Mouse (Mus musculus) heart, embryonic 16.5 days (tissue): Measurements from ENCODE around the gene Opa3. TPM values are rescaled to one million over a fixed set of nuclear protein-coding genes. Genes with fewer than 3 reads are reported as not detected.

ENCODE experiments used
- ATAC-seq: fragments of 200-750 bp; cut with Nextera tagmentation; replicated peaks from 2 replicates; pipeline ENCODE4 v1.8.0; 2017; ENCODE audit warnings: moderate number of reproducible peaks; ENCODE audit not compliant: insufficient read depth, low FRiP score; ENCODE audit errors: extremely low read depth
- H3K27ac ChIP-seq: fragments of 300-500 bp; sonication (generic); 2 replicates; pipeline ENCODE4 v1.5.1; 2014; ENCODE audit warnings: mild to moderate bottlenecking, low read length, control low read depth, moderate library complexity
- H3K27me3 ChIP-seq: fragments of 300-500 bp; sonication (generic); 2 replicates; pipeline ENCODE4 v1.6.1; 2014; ENCODE audit warnings: low read length, mixed read lengths; ENCODE audit not compliant: control insufficient read depth, insufficient read depth
- H3K36me3 ChIP-seq: fragments of 300-500 bp; sonication (generic); 2 replicates; pipeline ENCODE4 v1.6.1; 2014; ENCODE audit not compliant: control insufficient read depth, insufficient read depth
- H3K4me1 ChIP-seq: fragments of 300-500 bp; sonication (generic); 2 replicates; pipeline ENCODE4 v1.6.1; 2014; ENCODE audit warnings: low read length, mixed read lengths; ENCODE audit not compliant: control insufficient read depth, insufficient read depth
- H3K4me2 ChIP-seq: fragments of 300-500 bp; sonication (generic); 2 replicates; pipeline ENCODE4 v1.6.1; 2014; ENCODE audit warnings: low read depth, mild to moderate bottlenecking, control low read depth, low read length
- H3K4me3 ChIP-seq: fragments of 300-500 bp; sonication (generic); 2 replicates; pipeline ENCODE4 v1.5.1; 2014; ENCODE audit warnings: mild to moderate bottlenecking, control low read depth, low read length
- H3K9ac ChIP-seq: fragments of 300-500 bp; sonication (generic); 2 replicates; pipeline ENCODE4 v1.6.1; 2014; ENCODE audit warnings: low read length, control low read depth
- H3K9me3 ChIP-seq: fragments of 300-500 bp; sonication (generic); replicated peaks from 2 replicates; pipeline ENCODE4 v1.6.1; 2016; ENCODE audit warnings: low read length; ENCODE audit not compliant: control insufficient read depth
- WGBS: fragments of 180-500 bp; shearing (Covaris S2); extraction: QIAGEN DNeasy Blood & Tissue Kit; methylation state at CpG from one replicate; pipeline ENCODE4 v1.1.7; 2014; 5-methylcytosine and 5-hydroxymethylcytosine counted together
- polyA plus RNA-seq: library from polyadenylated mRNA; unstranded; fragments of >200 nt; fragmentation: Nextera tagmentation; extraction: Ambion mirVana; gene quantifications from 2 replicates; pipeline ENCODE4 v1.2.1, GENCODE M21; 2015

Gene Opa3
- polyA plus RNA-seq, 1 experiment from 2014 or later = 40.4 TPM

DNA sequence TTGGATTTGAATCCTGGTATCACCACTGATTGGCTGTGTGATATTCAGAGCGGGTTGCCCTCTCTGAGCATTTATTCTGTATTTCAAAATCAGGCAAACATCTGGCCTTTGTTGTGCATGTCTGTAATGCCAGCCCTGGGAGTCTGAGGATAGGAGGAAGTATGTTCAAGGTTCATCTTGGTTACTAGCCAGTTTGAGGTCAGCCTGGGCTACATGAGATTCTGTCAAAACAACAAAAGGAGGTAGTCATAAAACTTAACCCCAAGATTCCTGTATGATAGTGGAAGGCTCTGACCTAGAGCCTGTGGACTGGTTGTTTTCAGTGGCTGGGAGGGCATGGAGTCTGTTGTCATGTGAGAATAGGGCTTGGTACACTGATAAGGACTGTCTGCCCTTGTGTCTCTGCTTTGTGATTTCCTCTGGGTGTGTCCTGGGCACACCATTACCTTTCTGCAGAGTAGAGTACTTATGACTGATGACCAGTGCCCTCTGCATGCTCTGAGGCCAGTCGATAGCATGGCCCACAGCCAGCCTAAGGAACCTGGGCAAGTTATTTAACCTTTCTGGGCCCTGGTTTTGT is 7.0 kb downstream of the Opa3 start:
- ATAC-seq = no peak
- 0 out of 2 replicates have a peak overlapping the region, but pooled peaks have one; percentile 26 for H3K9ac ChIP-seq
- H3K9me3 ChIP-seq = no peaks in the 10 kb centered on the region
- no peaks in the 10 kb centered on the region for H3K36me3 ChIP-seq
- no peak overlapping the region for H3K4me3 ChIP-seq
- H3K27me3 ChIP-seq = no peaks in the 10 kb centered on the region
- 61% methylated on average over 2 of the region's 2 CpGs for WGBS
- peak overlapping the region; percentile 84 for H3K27ac ChIP-seq
- no peak overlapping the region for H3K4me2 ChIP-seq
- H3K4me1 ChIP-seq = peaks cover 51% of the 10 kb centered on the region

DNA sequence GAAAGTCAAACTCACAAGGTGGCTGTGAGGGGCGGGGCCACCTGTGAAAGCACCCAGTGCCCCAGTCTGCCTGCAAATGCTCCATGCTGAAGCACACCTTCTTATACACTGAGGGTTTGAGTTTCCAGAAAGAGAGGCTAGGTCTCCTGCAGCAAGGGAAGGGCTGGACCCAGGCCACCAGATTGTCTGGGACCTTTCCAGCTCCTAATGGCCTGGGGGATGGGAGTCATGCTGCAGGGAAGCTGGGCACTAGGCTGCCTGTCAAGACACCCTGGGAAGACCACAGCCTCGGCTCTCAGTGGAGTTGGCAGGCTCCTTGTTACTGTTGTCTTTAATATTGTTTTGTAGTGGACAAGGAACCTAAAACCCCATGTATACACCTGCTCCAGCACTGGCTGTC is 8.3 kb downstream of the Opa3 start:
- H3K4me2 ChIP-seq = peak overlapping the region; percentile 16; the same call in 1 of the 2 replicates
- H3K36me3 ChIP-seq = no peaks in the 10 kb centered on the region
- no peak overlapping the region for H3K4me3 ChIP-seq
- ATAC-seq = no peak
- no peaks in the 10 kb centered on the region for H3K27me3 ChIP-seq
- H3K27ac ChIP-seq = peak overlapping the region; percentile 84
- H3K9ac ChIP-seq = peak overlapping the region; percentile 34
- H3K4me1 ChIP-seq = peaks cover 51% of the 10 kb centered on the region
- no peaks in the 10 kb centered on the region for H3K9me3 ChIP-seq
- 49% methylated on average over 2 of the region's 2 CpGs for WGBS

DNA sequence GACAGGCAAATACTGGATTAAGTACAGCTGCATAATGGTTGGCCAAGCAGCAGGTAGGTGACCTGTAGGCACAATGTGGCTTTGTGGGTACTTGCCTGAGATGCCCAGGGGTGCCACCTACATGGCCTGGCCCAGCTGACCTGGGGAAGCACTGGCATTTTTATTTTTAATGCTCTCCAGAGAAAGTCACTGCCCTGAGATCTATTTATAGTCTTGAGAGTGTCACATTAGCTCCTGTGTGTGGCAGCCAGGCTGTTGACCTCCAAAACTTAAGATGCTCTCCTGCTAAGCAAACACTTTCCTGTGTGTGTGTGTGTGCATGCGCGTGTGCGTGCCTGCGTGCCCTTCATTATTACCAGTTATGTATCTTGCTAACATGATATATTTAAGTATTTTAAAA is 10.2 kb downstream of the Opa3 start:
- no peaks in the 10 kb centered on the region for H3K36me3 ChIP-seq
- H3K9me3 ChIP-seq = no peaks in the 10 kb centered on the region
- peak overlapping the region; percentile 41; the same call in 1 of the 2 replicates for H3K4me2 ChIP-seq
- peak overlapping the region; percentile 50 for H3K9ac ChIP-seq
- 0 out of 2 replicates have a peak, but pooled peaks have one; percentile 30 for ATAC-seq
- peaks cover 45% of the 10 kb centered on the region for H3K4me1 ChIP-seq
- H3K27ac ChIP-seq = peak overlapping the region; percentile 94
- 57% methylated on average over 4 of the region's 4 CpGs for WGBS
- H3K4me3 ChIP-seq = no peak overlapping the region
- no peaks in the 10 kb centered on the region for H3K27me3 ChIP-seq

DNA sequence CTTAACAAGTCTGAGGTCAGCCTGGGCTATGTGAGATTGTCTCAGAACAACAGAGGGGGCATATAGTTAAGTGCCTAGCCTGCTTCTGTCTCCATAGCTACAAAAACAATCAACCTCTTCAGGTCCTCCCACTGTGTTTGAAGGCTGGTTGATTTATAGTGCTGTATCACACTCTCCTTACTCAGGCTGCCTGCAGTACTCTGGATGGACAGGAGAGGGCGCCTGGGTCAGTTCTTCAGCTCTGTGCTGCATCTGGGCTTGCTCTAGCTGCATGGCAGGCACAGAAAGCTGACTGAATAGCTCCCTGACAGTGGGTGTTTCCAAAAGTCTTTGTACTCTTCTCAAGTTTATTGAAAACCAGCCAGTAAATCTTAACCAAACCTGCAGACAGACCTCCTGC is 11.3 kb downstream of the Opa3 start:
- H3K4me1 ChIP-seq = peaks cover 45% of the 10 kb centered on the region
- H3K36me3 ChIP-seq = no peaks in the 10 kb centered on the region
- no peak overlapping the region for H3K4me2 ChIP-seq
- peak overlapping the region; percentile 94 for H3K27ac ChIP-seq
- peak; percentile 76 for ATAC-seq
- H3K9ac ChIP-seq = peak overlapping the region; percentile 21; the same call in 1 of the 2 replicates
- H3K4me3 ChIP-seq = no peak overlapping the region
- 0% methylated on average over 1 of the region's 1 CpGs for WGBS
- H3K27me3 ChIP-seq = no peaks in the 10 kb centered on the region
- H3K9me3 ChIP-seq = no peaks in the 10 kb centered on the region

DNA sequence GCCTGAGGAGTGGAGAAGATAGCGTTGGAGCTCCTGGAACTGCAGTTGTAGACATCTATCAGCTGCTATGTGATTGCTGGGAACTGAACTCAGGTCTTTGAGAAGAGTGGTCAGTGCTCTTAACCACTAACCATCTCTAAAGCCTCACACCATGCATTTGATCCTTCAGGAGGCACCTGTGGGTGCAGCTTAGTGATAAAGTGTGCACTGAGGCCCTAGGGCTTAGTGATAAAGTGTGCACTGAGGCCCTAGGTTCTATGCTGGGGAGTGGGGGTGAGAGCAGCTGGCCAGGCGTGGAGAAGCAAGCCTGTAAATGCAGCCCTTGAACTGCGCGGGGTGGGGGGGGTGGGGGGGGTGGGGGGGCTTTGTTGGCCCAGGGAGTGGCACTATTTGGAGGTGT is 11.9 kb downstream of the Opa3 start:
- 0 out of 2 replicates have a peak overlapping the region, but pooled peaks have one; percentile 19 for H3K27ac ChIP-seq
- ATAC-seq = no peak
- no peaks in the 10 kb centered on the region for H3K9me3 ChIP-seq
- peaks cover 43% of the 10 kb centered on the region for H3K4me1 ChIP-seq
- H3K4me2 ChIP-seq = no peak overlapping the region
- H3K9ac ChIP-seq = peak overlapping the region; percentile 21; the same call in 1 of the 2 replicates
- no peak overlapping the region for H3K4me3 ChIP-seq
- WGBS = 68% methylated on average over 4 of the region's 4 CpGs
- H3K27me3 ChIP-seq = no peaks in the 10 kb centered on the region
- peaks cover under 1% of the 10 kb centered on the region for H3K36me3 ChIP-seq

DNA sequence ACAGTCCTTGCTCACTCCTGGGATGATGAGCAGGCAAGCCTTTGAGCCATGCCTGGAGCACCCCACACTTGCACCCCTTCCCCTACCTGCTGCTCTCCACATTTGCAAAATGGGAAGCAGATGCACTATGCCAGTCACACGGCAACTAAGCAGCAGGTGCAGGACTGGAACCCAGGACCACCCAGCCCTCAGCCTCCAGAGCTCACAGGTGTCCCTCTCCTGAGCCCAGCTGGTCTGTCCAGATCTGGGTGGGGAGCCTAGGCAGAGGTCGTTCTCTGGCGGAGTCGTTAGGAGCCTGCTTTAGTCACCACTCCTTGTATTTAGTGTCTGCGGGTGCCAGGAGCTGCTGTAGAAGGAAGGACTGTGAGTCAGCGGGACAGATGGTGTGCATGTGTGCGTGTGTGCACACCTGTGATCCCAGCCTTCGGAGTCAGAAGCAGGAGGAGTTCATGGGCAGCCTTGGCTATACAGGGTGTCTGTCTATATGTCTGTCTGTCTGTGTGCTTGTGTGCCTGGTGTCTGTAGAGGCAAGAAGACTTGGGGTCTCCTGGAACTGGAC is 12.8 kb downstream of the Opa3 start:
- Histone ChIP-seq H3K4me3 (no peak overlapping the region), H3K27ac (no peak overlapping the region), H3K36me3 (peaks cover 10% of the 10 kb centered on the region), H3K9ac (no peak overlapping the region), H3K9me3 (no peaks in the 10 kb centered on the region), H3K4me2 (no peak overlapping the region), H3K4me1 (peaks cover 33% of the 10 kb centered on the region), H3K27me3 (no peaks in the 10 kb centered on the region)
- ATAC-seq = no peak
- WGBS = 90% methylated on average over 8 of the region's 8 CpGs

DNA sequence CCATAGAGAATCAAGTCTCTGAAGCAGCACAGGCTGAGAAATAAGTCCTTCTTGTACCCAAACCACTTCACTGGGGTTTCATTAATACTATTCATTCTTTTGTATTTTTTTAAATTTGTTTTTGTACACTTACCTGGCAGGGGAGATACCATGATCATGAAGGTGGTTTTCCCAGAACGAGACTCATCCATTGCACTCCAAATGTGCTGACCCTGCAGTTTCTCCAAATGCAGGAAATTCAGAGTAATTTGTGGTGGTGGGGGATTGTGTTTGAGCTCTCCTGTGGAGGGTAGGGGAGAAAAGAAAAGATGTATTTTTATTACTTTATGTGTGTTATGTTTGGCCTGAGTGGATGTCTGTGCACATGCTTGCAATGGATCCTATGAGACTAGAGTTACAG is 13.9 kb downstream of the Opa3 start:
- no peaks in the 10 kb centered on the region for H3K27me3 ChIP-seq
- no peak overlapping the region for H3K4me2 ChIP-seq
- H3K27ac ChIP-seq = no peak overlapping the region
- H3K9me3 ChIP-seq = no peaks in the 10 kb centered on the region
- 90% methylated on average over 1 of the region's 1 CpGs for WGBS
- no peak overlapping the region for H3K4me3 ChIP-seq
- peaks cover 10% of the 10 kb centered on the region for H3K36me3 ChIP-seq
- ATAC-seq = no peak
- peaks cover 23% of the 10 kb centered on the region for H3K4me1 ChIP-seq
- no peak overlapping the region for H3K9ac ChIP-seq

DNA sequence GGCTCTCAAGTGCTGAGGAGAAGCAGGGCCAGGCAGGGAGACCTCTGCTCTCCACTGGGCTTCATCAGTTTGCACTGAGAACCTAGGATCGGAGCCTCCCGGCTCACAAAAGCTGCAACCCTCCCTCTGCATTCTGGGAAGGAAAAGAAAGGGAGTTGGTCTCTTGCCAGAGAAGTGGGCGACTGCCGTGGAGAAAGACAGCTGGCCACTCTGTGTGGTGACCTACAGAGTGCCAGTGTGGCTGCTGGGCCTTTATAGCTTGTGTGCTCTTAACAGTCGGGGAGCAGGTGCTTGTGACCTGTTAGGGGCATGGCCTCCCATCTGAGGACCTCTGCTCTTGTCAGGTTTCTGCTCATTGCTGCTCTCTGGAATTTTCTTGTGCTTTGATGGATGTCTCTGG is 15.7 kb downstream of the Opa3 start:
- H3K9me3 ChIP-seq = no peaks in the 10 kb centered on the region
- no peak overlapping the region for H3K27ac ChIP-seq
- H3K4me2 ChIP-seq = no peak overlapping the region
- 59% methylated on average over 5 of the region's 5 CpGs for WGBS
- no peak for ATAC-seq
- H3K36me3 ChIP-seq = peaks cover 12% of the 10 kb centered on the region
- no peak overlapping the region for H3K4me3 ChIP-seq
- H3K27me3 ChIP-seq = no peaks in the 10 kb centered on the region
- H3K4me1 ChIP-seq = peaks cover 10% of the 10 kb centered on the region
- H3K9ac ChIP-seq = no peak overlapping the region

DNA sequence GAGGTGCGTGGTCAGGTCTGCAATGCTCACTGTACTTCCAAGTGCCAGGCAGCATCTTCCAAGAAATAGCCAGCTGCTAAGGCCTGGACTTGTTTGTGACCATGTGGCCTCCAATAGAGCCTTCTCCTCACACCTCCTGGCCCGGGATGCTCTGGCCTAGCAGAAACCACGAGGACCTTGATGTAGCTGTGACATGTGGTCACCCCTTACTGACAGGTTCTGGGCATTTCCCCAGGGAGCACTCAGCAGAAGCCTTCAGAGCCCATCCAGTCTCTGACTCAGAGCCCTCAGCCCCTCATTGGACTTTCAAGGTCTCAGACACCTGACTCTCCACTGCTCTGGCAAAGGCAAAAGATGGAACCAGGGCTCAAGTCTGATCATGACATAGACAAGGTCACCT is 16.9 kb downstream of the Opa3 start:
- H3K4me1 ChIP-seq = no peaks in the 10 kb centered on the region
- H3K9me3 ChIP-seq = no peaks in the 10 kb centered on the region
- no peak overlapping the region for H3K4me3 ChIP-seq
- H3K27me3 ChIP-seq = no peaks in the 10 kb centered on the region
- ATAC-seq = no peak
- no peak overlapping the region for H3K27ac ChIP-seq
- H3K36me3 ChIP-seq = peaks cover 12% of the 10 kb centered on the region
- 69% methylated on average over 3 of the region's 3 CpGs for WGBS
- H3K9ac ChIP-seq = no peak overlapping the region
- H3K4me2 ChIP-seq = no peak overlapping the region
